Mouse (Mus musculus) heart, embryonic 14.5 days (tissue): ENCODE results near the gene Cdh18. TPM values are rescaled to one million over a fixed set of nuclear protein-coding genes. Genes with fewer than 3 reads are reported as not detected.
"Not testable (repeated sequence)": the region's sequence is repeated elsewhere in the genome, so short reads cannot be mapped to it uniquely, and the experiment has no call there.

Experiments used
- ATAC-seq: fragments of 200-750 bp; cut with Nextera tagmentation; 2 replicates; pipeline ENCODE4 v1.8.0; 2017; ENCODE audit warnings: low read depth, moderate TSS enrichment; ENCODE audit not compliant: insufficient number of reproducible peaks, insufficient read depth, low FRiP score
- H3K27ac ChIP-seq, 2 experiments: fragments of 200-500 bp in 1 of 2; fragments of 300-500 bp in 1 of 2; sonication (generic) in 1 of 2; replicated peaks in 1 of 2; 2 replicates each; pipeline ENCODE4 v1.5.1; 2012 to 2014; ENCODE audit warnings: low read depth in 2 of 2, low read length in 2 of 2, control low read depth in 1 of 2, mild to moderate bottlenecking in 1 of 2, mixed read lengths in 1 of 2; ENCODE audit not compliant: control insufficient read depth in 1 of 2, insufficient read depth in 1 of 2
- H3K27me3 ChIP-seq: fragments of 300-500 bp; sonication (generic); 2 replicates; pipeline ENCODE4 v1.6.1; 2014; ENCODE audit warnings: mild to moderate bottlenecking, low read length, control low read depth; ENCODE audit not compliant: control insufficient read depth, insufficient read depth
- H3K36me3 ChIP-seq: fragments of 300-500 bp; sonication (generic); 2 replicates; pipeline ENCODE4 v1.6.1; 2014; ENCODE audit warnings: mild to moderate bottlenecking, control low read depth, low read length, mixed read lengths; ENCODE audit not compliant: control insufficient read depth, insufficient read depth
- H3K4me1 ChIP-seq, 2 experiments: fragments of 200-500 bp in 1 of 2; fragments of 300-500 bp in 1 of 2; sonication (generic) in 1 of 2; 2 replicates each; pipeline ENCODE4 v1.6.1; 2012 to 2014; ENCODE audit warnings: low read length in 2 of 2, control low read depth in 1 of 2, mixed read lengths in 1 of 2; ENCODE audit not compliant: control insufficient read depth in 2 of 2, insufficient read depth in 2 of 2
- H3K4me2 ChIP-seq: fragments of 300-500 bp; sonication (generic); 2 replicates; pipeline ENCODE4 v1.6.1; 2014; ENCODE audit warnings: mild to moderate bottlenecking, low read length
- H3K4me3 ChIP-seq, 2 experiments: fragments of 200-500 bp in 1 of 2; fragments of 300-500 bp in 1 of 2; sonication (generic) in 1 of 2; 2 replicates each; pipeline ENCODE4 v1.5.1; 2012 to 2014; ENCODE audit warnings: low read length in 2 of 2, mild to moderate bottlenecking in 2 of 2, control low read depth in 1 of 2, low read depth in 1 of 2, moderate library complexity in 1 of 2; ENCODE audit not compliant: control insufficient read depth in 1 of 2, insufficient read depth in 1 of 2
- H3K9ac ChIP-seq: fragments of 300-500 bp; sonication (generic); 2 replicates; pipeline ENCODE4 v1.6.1; 2014; ENCODE audit warnings: mild to moderate bottlenecking, low read length
- H3K9me3 ChIP-seq: fragments of 300-500 bp; sonication (generic); 2 replicates; pipeline ENCODE4 v1.6.1; 2016; ENCODE audit warnings: low read length, control low read depth; ENCODE audit not compliant: control insufficient read depth
- WGBS: fragments of 180-500 bp; shearing (Covaris S2); extraction: QIAGEN DNeasy Blood & Tissue Kit; methylation state at CpG from one replicate; pipeline ENCODE4 v1.1.7; 2014; 5-methylcytosine and 5-hydroxymethylcytosine counted together
- polyA plus RNA-seq: library from polyadenylated mRNA; unstranded; fragments of >200 nt; fragmentation: Nextera tagmentation; extraction: Ambion mirVana; gene quantifications from 2 replicates; pipeline ENCODE4 v1.2.1, GENCODE M21; 2014

Gene Cdh18
- polyA plus RNA-seq, 1 experiment from 2014 or later = 0.27 TPM

DNA sequence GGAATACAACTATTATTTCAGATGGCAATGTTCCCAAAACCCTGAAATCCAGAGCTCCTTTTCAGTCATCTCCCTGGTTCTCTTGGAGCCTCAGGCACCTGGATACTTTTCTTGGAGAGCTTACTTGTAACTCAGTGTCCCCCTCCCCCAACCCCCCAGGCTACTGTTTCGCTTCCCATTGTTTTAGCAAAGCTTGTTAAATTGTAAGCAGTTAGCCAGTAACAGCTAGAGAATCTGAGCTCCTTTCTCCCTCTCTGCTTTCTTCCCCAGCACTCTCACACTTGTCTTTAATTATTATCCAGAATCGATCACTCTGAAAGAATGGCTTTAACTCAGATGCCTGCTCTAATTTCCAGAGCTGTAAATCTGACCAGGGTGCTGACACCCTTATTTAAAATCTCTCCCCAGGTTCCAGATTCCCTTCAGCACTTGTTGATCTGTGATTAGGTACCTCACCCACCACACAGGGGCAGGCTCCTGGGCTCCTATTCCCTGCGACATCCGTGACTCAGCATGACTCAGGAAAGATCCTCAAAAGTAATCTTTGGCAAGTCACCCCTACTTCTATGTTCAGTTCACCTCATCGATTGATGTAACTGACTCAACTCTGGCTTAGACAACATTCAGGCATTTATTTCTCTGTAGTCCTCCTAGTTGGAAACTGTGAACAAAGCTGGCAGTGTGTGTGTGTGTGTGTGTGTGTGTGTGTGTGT lies 556.0 kb downstream of the Cdh18 start:
- Histone ChIP-seq H3K4me1 (no peaks in the 10 kb centered on the region), H3K9me3 (no peaks in the 10 kb centered on the region), H3K4me3 (no peak overlapping the region), H3K27me3 (no peaks in the 10 kb centered on the region), H3K4me2 (no peak overlapping the region), H3K9ac (no peak overlapping the region), H3K36me3 (no peaks in the 10 kb centered on the region), H3K27ac (no peak overlapping the region)
- ATAC-seq = no peak
- 41% methylated on average over 5 of the region's 5 CpGs for WGBS

DNA sequence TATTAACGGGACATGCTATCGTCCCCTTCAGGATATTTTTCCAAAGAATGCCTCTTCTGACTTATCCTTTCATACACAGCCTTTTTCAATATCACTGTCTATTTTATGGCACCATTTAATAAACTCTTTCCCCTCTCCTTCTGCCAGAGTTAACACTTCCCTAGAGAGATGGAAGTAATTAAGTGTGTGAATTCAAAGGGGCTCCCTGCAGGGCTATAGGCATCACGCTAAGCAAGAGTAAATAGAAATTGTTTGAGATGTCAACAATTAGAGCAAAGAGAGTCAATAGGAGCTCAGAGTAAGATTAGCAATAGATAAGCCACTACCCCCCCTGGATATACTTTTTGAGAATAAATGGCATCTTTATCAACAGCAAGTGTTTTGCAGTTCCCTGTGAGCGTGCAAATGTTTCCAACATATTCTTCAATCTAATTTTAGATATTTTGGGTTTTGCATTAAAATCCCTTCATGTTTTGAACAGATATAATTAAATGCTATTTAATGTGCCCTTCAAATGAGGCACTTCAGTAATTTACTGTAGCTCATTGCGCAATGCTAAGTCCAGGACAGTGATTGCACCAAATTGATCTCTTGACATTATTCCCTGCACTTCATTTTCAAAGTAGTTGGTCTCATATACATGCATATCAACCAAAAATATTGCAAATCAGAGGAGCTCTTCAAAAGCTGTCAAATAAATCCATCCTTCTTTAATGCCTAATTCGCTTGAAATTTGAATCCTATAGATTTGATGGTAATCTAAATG lies 586.3 kb downstream of the Cdh18 start:
- Histone ChIP-seq H3K4me3 (no peak overlapping the region), H3K9me3 (no peaks in the 10 kb centered on the region), H3K36me3 (no peaks in the 10 kb centered on the region), H3K4me1 (no peaks in the 10 kb centered on the region), H3K27me3 (no peaks in the 10 kb centered on the region), H3K27ac (no peak overlapping the region), H3K4me2 (no peak overlapping the region), H3K9ac (no peak overlapping the region)
- WGBS = 73% methylated on average over 6 of the region's 6 CpGs
- no peak for ATAC-seq

DNA sequence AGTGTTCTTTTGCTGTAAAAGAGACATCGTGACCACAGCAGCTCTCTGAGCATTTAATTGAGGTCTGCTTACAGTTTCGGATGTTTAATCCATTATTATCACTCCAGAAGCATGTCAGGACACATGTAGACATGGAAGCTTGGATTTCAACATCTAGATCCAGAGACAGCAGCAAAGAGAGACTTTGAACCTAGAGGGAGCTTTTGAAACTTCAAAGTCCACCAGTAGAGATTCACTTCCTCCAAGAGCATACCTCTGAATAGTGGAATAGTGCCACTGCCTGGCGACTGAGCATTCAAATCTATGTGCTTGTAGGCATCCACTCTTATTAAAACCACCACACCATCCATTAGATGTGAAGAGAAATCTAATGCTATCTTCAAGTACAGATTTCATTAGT lies 588.1 kb downstream of the Cdh18 start:
- Histone ChIP-seq H3K9me3 (no peaks in the 10 kb centered on the region), H3K4me3 (no peak overlapping the region), H3K4me2 (no peak overlapping the region), H3K27me3 (no peaks in the 10 kb centered on the region), H3K27ac (no peak overlapping the region), H3K4me1 (no peaks in the 10 kb centered on the region), H3K36me3 (no peaks in the 10 kb centered on the region), H3K9ac (no peak overlapping the region)
- WGBS = 65% methylated on average over 3 of the region's 3 CpGs
- ATAC-seq = no peak

DNA sequence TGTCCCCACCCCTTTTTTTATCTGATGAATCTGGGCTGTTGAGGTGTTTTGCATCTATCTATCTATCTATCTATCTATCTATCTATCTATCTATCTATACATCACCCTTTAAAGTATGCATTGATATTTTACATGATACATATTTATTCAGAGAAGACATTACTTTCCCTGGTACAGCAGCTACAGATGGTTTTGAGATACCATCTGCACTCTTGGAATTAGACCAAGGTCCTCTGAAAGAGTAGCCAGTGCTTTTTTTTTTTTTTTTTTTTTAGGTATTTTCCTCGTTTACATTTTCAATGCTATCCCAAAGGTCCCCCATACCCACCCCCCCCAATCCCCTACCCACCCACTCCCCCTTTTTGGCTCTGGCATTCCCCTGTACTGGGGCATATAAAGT lies 594.1 kb downstream of the Cdh18 start:
- not testable (repeated sequence) for H3K4me2 ChIP-seq, ATAC-seq, H3K4me1 ChIP-seq, H3K4me3 ChIP-seq, H3K36me3 ChIP-seq, H3K27ac ChIP-seq, H3K9me3 ChIP-seq, H3K9ac ChIP-seq, H3K27me3 ChIP-seq
- no CpG with 5 or more reads among the region's 1 CpGs for WGBS

DNA sequence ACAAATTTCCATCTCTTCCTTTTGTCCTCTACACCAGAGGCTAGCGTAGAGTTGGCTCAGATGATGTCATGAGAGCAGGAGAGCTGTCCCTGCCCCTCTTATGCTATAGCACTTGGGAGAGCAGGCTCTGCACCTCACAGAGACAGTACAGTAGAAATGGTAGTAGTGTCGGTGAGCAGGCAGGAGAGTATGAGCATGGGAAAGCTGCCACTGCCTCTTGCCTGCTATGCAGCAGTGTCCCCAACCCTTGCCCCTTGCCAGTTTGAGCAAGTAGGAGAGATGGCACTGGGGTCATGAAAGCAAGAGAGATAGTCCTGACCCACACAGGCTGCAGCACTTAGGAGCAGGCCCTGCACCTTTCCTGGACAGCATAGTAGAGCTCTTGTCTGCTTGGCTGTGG lies 607.1 kb downstream of the Cdh18 start:
- H3K4me1 ChIP-seq = no peaks in the 10 kb centered on the region
- no peaks in the 10 kb centered on the region for H3K9me3 ChIP-seq
- H3K27me3 ChIP-seq = no peaks in the 10 kb centered on the region
- H3K4me2 ChIP-seq = no peak overlapping the region
- no peak for ATAC-seq
- H3K36me3 ChIP-seq = no peaks in the 10 kb centered on the region
- H3K27ac ChIP-seq = no peak overlapping the region
- no peak overlapping the region for H3K9ac ChIP-seq
- H3K4me3 ChIP-seq = no peak overlapping the region
- WGBS = 76% methylated on average over 2 of the region's 2 CpGs

DNA sequence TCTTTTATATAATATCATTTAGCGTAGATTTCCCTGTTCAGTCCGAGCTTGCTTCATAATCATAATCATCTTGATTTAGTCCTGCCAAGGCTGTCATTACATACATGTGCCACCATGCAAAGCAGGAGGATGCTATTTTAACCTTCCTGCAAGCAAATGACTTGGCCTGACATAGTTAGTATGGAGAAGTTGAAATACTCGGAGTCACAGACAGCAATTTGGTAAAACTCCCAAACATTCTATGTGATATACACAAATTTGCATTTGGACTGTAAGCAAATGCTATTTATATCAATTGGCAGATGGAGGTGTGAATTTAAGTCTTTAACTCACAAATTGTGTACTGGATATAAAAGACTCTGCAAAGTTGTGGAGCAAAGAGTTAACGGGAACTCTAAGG lies 616.0 kb downstream of the Cdh18 start:
- no peak for ATAC-seq
- Histone ChIP-seq H3K27ac (no peak overlapping the region), H3K9ac (no peak overlapping the region), H3K27me3 (no peaks in the 10 kb centered on the region), H3K9me3 (no peaks in the 10 kb centered on the region), H3K4me3 (no peak overlapping the region), H3K4me2 (no peak overlapping the region), H3K4me1 (no peaks in the 10 kb centered on the region), H3K36me3 (no peaks in the 10 kb centered on the region)
- 82% methylated on average over 4 of the region's 4 CpGs for WGBS

DNA sequence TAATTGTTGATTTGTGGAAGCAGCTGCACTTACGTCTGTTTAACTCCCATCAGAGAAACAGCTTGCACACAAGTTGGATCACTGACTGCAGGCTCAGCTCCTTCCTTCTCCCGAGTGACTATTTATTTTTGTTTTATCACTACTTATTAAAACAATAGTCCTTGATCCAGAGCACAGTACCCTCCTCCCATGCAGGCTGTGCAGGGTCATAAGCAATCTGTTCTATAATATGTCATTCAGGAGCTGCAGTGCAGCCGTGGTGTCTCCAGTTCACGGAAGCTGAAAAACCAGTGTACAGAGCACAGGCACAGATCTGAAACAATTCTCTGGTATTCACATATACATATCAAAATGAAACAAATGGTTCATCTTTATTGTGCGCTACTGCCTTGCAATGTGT lies 625.8 kb downstream of the Cdh18 start:
- 66% methylated on average over 5 of the region's 5 CpGs for WGBS
- H3K36me3 ChIP-seq = no peaks in the 10 kb centered on the region
- H3K4me1 ChIP-seq = no peaks in the 10 kb centered on the region
- H3K9me3 ChIP-seq = no peaks in the 10 kb centered on the region
- H3K9ac ChIP-seq = no peak overlapping the region
- no peaks in the 10 kb centered on the region for H3K27me3 ChIP-seq
- no peak overlapping the region for H3K27ac ChIP-seq
- no peak overlapping the region for H3K4me3 ChIP-seq
- no peak overlapping the region for H3K4me2 ChIP-seq
- no peak for ATAC-seq
